Mouse (Mus musculus): ENCODE data around the gene Ostm1. TPM values are rescaled to one million over a fixed set of nuclear protein-coding genes. Genes with fewer than 3 reads are reported as not detected.

Gene Ostm1
- total RNA-seq (2021): 10 to 100 TPM; 51.7 to 53.7 TPM
- long read RNA-seq, experiment 1, transcript Ostm1-201 (6 exons, 3,006 nt): major isoform, 83 of 94 reads
- long read RNA-seq, experiment 1, partial matches to known transcripts: 2 of 94 reads
- long read RNA-seq, experiment 1, other reads (novel, unspliced or antisense): 7 of 94 reads
- long read RNA-seq, experiment 2, transcript Ostm1-201 (6 exons, 3,006 nt): major isoform, 101 of 110 reads
- long read RNA-seq, experiment 2, partial matches to known transcripts: 5 of 110 reads
- long read RNA-seq, experiment 2, other reads (novel, unspliced or antisense): 3 of 110 reads

GRCm38 (mm10) chr10:42583157-42583872 lies at the start of gene Ostm1, which contains the start of gene Nr2e1:
Gene Ostm1 (plus strand): TSS chr10:42583822.
Gene Nr2e1 (minus strand): TSS chr10:42583632.
- DNase-seq (ENCODE audit: low spot score in 2 of 2): peak; percentile 35 to 55

- DNase-seq (ENCODE audit: low spot score in 2 of 2): no peak
These were observed 49.7 kb upstream of the Ostm1 start for GRCm38 (mm10) chr10:42533836-42534453.

GRCm38 (mm10) chr10:42537571-42538316 lies 45.9 kb upstream of the Ostm1 start:
- DNase-seq (ENCODE audit: low spot score in 2 of 2): no peak

GRCm38 (mm10) chr10:42545707-42546503 lies 37.7 kb upstream of the Ostm1 start:
- DNase-seq (ENCODE audit: low spot score in 2 of 2): no peak

GRCm38 (mm10) chr10:42546507-42546906 lies 37.1 kb upstream of the Ostm1 start:
- no peak for DNase-seq (ENCODE audit: low spot score in 2 of 2)

GRCm38 (mm10) chr10:42559581-42560200 lies 23.9 kb upstream of the Ostm1 start:
- no peak for DNase-seq (ENCODE audit: low spot score in 2 of 2)

- no peak for DNase-seq (ENCODE audit: low spot score in 2 of 2)
These were observed 21.4 kb upstream of the Ostm1 start for GRCm38 (mm10) chr10:42562272-42562671.

GRCm38 (mm10) chr10:42572567-42572966 lies 11.1 kb upstream of the Ostm1 start:
- DNase-seq (ENCODE audit: low spot score in 2 of 2): peak in 1 of 2 experiments; percentile 2

GRCm38 (mm10) chr10:42572971-42573370 lies 10.7 kb upstream of the Ostm1 start:
- no peak for DNase-seq (ENCODE audit: low spot score in 2 of 2)

GRCm38 (mm10) chr10:42574639-42575038 lies 9.0 kb upstream of the Ostm1 start:
- DNase-seq (ENCODE audit: low spot score in 2 of 2): no peak

GRCm38 (mm10) chr10:42577525-42578280 lies 5.9 kb upstream of the Ostm1 start:
- DNase-seq (ENCODE audit: low spot score in 2 of 2): no peak

- DNase-seq (ENCODE audit: low spot score in 2 of 2): peak in 1 of 2 experiments; percentile 3
These were observed 5.3 kb upstream of the Ostm1 start for GRCm38 (mm10) chr10:42578281-42578675.

GRCm38 (mm10) chr10:42578698-42579474 lies 4.7 kb upstream of the Ostm1 start:
- peak in 1 of 2 experiments; percentile 1 for DNase-seq (ENCODE audit: low spot score in 2 of 2)

- DNase-seq (ENCODE audit: low spot score in 2 of 2): no peak
These were observed 4.0 kb upstream of the Ostm1 start for GRCm38 (mm10) chr10:42579475-42580130.

GRCm38 (mm10) chr10:42580131-42580950 lies 3.3 kb upstream of the Ostm1 start:
- no peak for DNase-seq (ENCODE audit: low spot score in 2 of 2)

GRCm38 (mm10) chr10:42580951-42581277 lies 2.7 kb upstream of the Ostm1 start:
- no peak for DNase-seq (ENCODE audit: low spot score in 2 of 2)
